Mouse (Mus musculus) forebrain, embryonic 12.5 days (tissue): Measurements from ENCODE around the gene Etl4. TPM values are rescaled to one million over a fixed set of nuclear protein-coding genes. Genes with fewer than 3 reads are reported as not detected.

Experiments
- ATAC-seq: fragments of 200-750 bp; cut with Nextera tagmentation; 2 replicates; pipeline ENCODE4 v1.8.0; 2017; ENCODE audit warnings: moderate TSS enrichment; ENCODE audit not compliant: low FRiP score
- H3K27ac ChIP-seq: fragments of 300-500 bp; sonication (generic); 2 replicates; pipeline ENCODE4 v1.5.1; 2016; ENCODE audit warnings: mild to moderate bottlenecking
- H3K27me3 ChIP-seq: fragments of 300-500 bp; sonication (generic); 2 replicates; pipeline ENCODE4 v1.6.1; 2016; ENCODE audit warnings: mild to moderate bottlenecking
- H3K36me3 ChIP-seq: fragments of 300-500 bp; sonication (generic); replicated peaks from 2 replicates; pipeline ENCODE4 v1.6.1; 2016; ENCODE audit warnings: mild to moderate bottlenecking
- H3K4me1 ChIP-seq: fragments of 300-500 bp; sonication (generic); 2 replicates; pipeline ENCODE4 v1.6.1; 2016
- H3K4me2 ChIP-seq: fragments of 300-500 bp; sonication (generic); 2 replicates; pipeline ENCODE4 v1.6.1; 2016; ENCODE audit warnings: mild to moderate bottlenecking, moderate library complexity
- H3K4me3 ChIP-seq: fragments of 300-500 bp; sonication (generic); replicated peaks from 2 replicates; pipeline ENCODE4 v1.5.1; 2016; ENCODE audit warnings: mild to moderate bottlenecking
- H3K9ac ChIP-seq: fragments of 300-500 bp; sonication (generic); 2 replicates; pipeline ENCODE4 v1.6.1; 2016; ENCODE audit warnings: mild to moderate bottlenecking
- H3K9me3 ChIP-seq: fragments of 300-500 bp; sonication (generic); 2 replicates; pipeline ENCODE4 v1.6.1; 2016
- WGBS: fragments of 180-500 bp; shearing (Covaris S2); methylation state at CpG from one replicate; pipeline ENCODE4 v1.1.7; 2016; 5-methylcytosine and 5-hydroxymethylcytosine counted together
- polyA plus RNA-seq: library from polyadenylated mRNA; unstranded; fragments of >200 nt; fragmentation: Nextera tagmentation; extraction: Ambion mirVana; gene quantifications from 2 replicates; pipeline ENCODE4 v1.2.1, GENCODE M21; 2016

Gene Etl4
- polyA plus RNA-seq, 1 experiment from 2014 or later: 30.3 TPM

DNA sequence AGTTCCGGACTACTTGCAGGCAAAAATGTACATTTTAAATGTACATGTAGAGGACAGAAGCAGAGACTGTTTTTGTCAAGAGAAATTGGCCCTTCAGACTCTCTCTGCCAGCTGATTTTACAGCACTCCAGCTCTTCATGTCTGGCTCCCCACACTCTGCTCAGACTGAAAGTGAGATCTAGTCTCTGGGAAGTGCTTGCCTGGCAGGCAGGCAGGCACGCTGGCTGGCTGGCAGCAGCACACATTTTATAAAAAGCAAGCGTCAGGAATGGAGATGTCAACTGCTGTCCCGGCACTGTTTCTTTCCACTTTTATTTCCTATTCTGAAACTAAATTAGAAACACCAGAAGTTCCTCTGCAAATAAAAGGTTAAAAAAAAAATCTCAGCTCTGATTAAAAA, 339.8 kb downstream of the Etl4 start:
- 78% methylated on average over 4 of the region's 4 CpGs for WGBS
- no peak for ATAC-seq

GRCm38 (mm10) chr2:20276124-20276523, 366.5 kb downstream of the Etl4 start:
- H3K27me3 ChIP-seq: no peaks in the 10 kb centered on the region
- H3K9me3 ChIP-seq: no peaks in the 10 kb centered on the region
- 0 out of 2 replicates have a peak, but pooled peaks have one; percentile 27 for ATAC-seq
- no peak overlapping the region for H3K27ac ChIP-seq
- H3K4me1 ChIP-seq: no peaks in the 10 kb centered on the region
- H3K36me3 ChIP-seq: no peaks in the 10 kb centered on the region
- H3K4me2 ChIP-seq: no peak overlapping the region
- 44% methylated on average over 2 of the region's 2 CpGs for WGBS
- H3K9ac ChIP-seq: no peak overlapping the region
- no peak overlapping the region for H3K4me3 ChIP-seq

More for the DNA sequence above, 339.8 kb downstream of the Etl4 start:
- Histone ChIP-seq H3K4me2 (no peak overlapping the region), H3K27ac (no peak overlapping the region), H3K9ac (no peak overlapping the region), H3K4me1 (0 out of 2 replicates have a peak, but pooled peaks cover 8% of the 10 kb centered on the region), H3K9me3 (no peaks in the 10 kb centered on the region), H3K27me3 (no peaks in the 10 kb centered on the region), H3K4me3 (no peak overlapping the region), H3K36me3 (no peaks in the 10 kb centered on the region)

- no peaks in the 10 kb centered on the region for H3K4me1 ChIP-seq
- no peak overlapping the region for H3K4me2 ChIP-seq
- no peaks in the 10 kb centered on the region for H3K27me3 ChIP-seq
- H3K9ac ChIP-seq: no peak overlapping the region
- no peaks in the 10 kb centered on the region for H3K9me3 ChIP-seq
- WGBS: 86% methylated on average over 2 of the region's 2 CpGs
- H3K27ac ChIP-seq: no peak overlapping the region
- H3K36me3 ChIP-seq: no peaks in the 10 kb centered on the region
- no peak overlapping the region for H3K4me3 ChIP-seq
- ATAC-seq: no peak
These were observed 372.3 kb downstream of the Etl4 start for GRCm38 (mm10) chr2:20281903-20282302.

GRCm38 (mm10) chr2:20284425-20284824, 374.8 kb downstream of the Etl4 start:
- H3K4me2 ChIP-seq: no peak overlapping the region
- 78% methylated on average over 2 of the region's 2 CpGs for WGBS

GRCm38 (mm10) chr2:20290982-20291740, 381.6 kb downstream of the Etl4 start:
- Histone ChIP-seq H3K36me3 (no peaks in the 10 kb centered on the region), H3K9ac (no peak overlapping the region), H3K27me3 (no peaks in the 10 kb centered on the region), H3K4me2 (no peak overlapping the region), H3K4me1 (no peaks in the 10 kb centered on the region), H3K27ac (no peak overlapping the region), H3K9me3 (no peaks in the 10 kb centered on the region), H3K4me3 (no peak overlapping the region)
- no peak for ATAC-seq
- 57% methylated on average over 4 of the region's 4 CpGs for WGBS

More at GRCm38 (mm10) chr2:20284425-20284824, 374.8 kb downstream of the Etl4 start:
- Histone ChIP-seq H3K4me3 (no peak overlapping the region), H3K9ac (no peak overlapping the region), H3K9me3 (no peaks in the 10 kb centered on the region), H3K27me3 (no peaks in the 10 kb centered on the region), H3K27ac (no peak overlapping the region), H3K36me3 (no peaks in the 10 kb centered on the region), H3K4me1 (no peaks in the 10 kb centered on the region)
- ATAC-seq: no peak

DNA sequence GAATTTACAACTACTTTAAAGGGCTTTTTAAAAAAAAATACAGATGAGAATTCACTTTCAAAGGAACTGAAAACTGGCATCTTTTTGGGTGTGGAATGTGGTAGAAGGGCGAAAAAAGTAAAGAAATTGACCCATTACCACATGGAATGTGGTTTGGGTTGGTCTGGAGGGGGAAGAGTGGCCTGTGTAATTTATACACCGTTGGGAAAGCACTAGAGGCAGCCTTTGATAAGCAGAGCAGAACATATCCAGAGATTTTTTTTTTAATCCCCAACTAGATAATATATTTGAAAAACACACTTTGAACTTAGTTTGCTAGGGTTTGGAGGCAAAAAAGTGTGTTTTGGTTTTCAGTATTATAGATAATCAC, 382.1 kb downstream of the Etl4 start:
- ATAC-seq: no peak
- WGBS: 53% methylated on average over 2 of the region's 2 CpGs
- no peak overlapping the region for H3K4me2 ChIP-seq
- no peak overlapping the region for H3K9ac ChIP-seq
- H3K27me3 ChIP-seq: no peaks in the 10 kb centered on the region
- H3K4me1 ChIP-seq: no peaks in the 10 kb centered on the region
- H3K4me3 ChIP-seq: no peak overlapping the region
- no peak overlapping the region for H3K27ac ChIP-seq
- H3K9me3 ChIP-seq: no peaks in the 10 kb centered on the region
- H3K36me3 ChIP-seq: no peaks in the 10 kb centered on the region

- Histone ChIP-seq H3K9me3 (no peaks in the 10 kb centered on the region), H3K4me3 (no peak overlapping the region), H3K4me2 (no peak overlapping the region), H3K36me3 (no peaks in the 10 kb centered on the region), H3K4me1 (no peaks in the 10 kb centered on the region), H3K27me3 (no peaks in the 10 kb centered on the region), H3K9ac (no peak overlapping the region), H3K27ac (no peak overlapping the region)
- no peak for ATAC-seq
- WGBS: 76% methylated on average over 8 of the region's 8 CpGs
These were observed 383.8 kb downstream of the Etl4 start for GRCm38 (mm10) chr2:20293336-20293735.

GRCm38 (mm10) chr2:20294596-20294995, 385.0 kb downstream of the Etl4 start:
- WGBS: 16% methylated on average over 4 of the region's 4 CpGs
- H3K4me2 ChIP-seq: no peak overlapping the region

DNA sequence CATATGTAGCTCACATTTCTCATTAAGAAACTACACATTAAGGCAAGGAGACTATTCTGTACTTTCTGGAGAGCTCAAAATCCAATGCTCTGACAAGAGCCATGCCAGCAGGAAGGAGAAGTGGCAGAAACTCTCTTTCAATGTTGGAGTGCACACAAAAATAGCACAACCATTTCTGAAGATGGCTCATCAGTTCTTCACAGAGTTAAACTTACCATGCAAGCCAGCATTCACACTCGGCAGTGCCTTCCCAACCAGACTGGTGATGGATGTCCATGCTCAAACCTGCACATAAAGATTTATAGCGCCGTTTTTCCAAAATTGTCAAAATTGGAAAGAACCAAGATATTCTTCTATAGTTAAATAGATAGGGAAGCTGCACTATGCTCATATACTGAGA, 392.9 kb downstream of the Etl4 start:
- H3K27me3 ChIP-seq: no peaks in the 10 kb centered on the region
- no peaks in the 10 kb centered on the region for H3K9me3 ChIP-seq
- no peaks in the 10 kb centered on the region for H3K4me1 ChIP-seq
- no peaks in the 10 kb centered on the region for H3K36me3 ChIP-seq
- ATAC-seq: no peak
- no peak overlapping the region for H3K27ac ChIP-seq
- H3K9ac ChIP-seq: no peak overlapping the region
- H3K4me3 ChIP-seq: no peak overlapping the region
- no peak overlapping the region for H3K4me2 ChIP-seq
- WGBS: 93% methylated on average over 3 of the region's 3 CpGs

More at GRCm38 (mm10) chr2:20294596-20294995, 385.0 kb downstream of the Etl4 start:
- Histone ChIP-seq H3K4me3 (no peak overlapping the region), H3K4me1 (no peaks in the 10 kb centered on the region), H3K9ac (no peak overlapping the region), H3K27ac (no peak overlapping the region), H3K36me3 (no peaks in the 10 kb centered on the region), H3K27me3 (no peaks in the 10 kb centered on the region), H3K9me3 (no peaks in the 10 kb centered on the region)
- no peak for ATAC-seq

DNA sequence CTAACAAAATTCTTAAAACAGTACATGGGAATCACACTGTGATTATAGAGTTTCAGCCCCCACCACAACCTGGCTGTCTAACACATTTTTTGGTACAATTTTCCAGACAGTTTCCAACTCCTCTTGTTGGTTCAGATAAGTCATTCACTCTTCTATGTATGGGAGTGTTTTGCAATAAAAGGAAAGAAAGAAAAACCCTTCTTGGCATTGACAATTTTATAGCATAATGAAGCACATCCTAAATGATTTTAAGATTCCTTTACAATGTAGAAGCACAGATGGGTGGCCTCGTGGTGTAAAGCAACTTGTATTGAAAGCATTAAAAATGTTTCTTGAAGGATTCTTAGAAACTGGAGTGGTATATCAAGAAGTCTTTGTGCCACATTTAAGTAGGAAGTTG, 415.4 kb downstream of the Etl4 start:
- ATAC-seq: no peak
- Histone ChIP-seq H3K4me2 (no peak overlapping the region), H3K9me3 (no peaks in the 10 kb centered on the region), H3K9ac (no peak overlapping the region), H3K36me3 (no peaks in the 10 kb centered on the region), H3K4me3 (no peak overlapping the region), H3K27me3 (no peaks in the 10 kb centered on the region), H3K4me1 (no peaks in the 10 kb centered on the region), H3K27ac (no peak overlapping the region)
- 61% methylated on average over 1 of the region's 1 CpGs for WGBS

DNA sequence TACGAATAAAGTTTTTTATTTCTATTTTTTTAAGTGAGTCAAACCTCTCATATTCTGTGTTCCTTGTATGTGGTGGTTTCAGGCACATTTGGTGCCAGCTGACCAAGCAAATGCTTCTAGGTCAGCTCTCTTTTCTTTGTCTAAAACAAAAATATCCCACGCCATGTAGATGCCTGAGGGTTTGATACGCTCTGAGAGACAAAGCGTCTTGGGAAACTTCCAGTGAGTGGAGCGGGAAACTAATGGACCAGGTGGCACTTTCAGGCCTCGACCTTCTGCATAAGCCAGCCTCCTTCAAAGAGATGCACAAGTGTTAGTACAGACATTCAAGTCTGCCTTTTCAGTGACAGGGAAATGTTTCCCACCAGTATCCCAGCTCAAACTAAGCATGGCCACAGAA, 426.6 kb downstream of the Etl4 start:
- H3K4me2 ChIP-seq: no peak overlapping the region
- H3K27ac ChIP-seq: no peak overlapping the region
- no peak overlapping the region for H3K4me3 ChIP-seq
- no peak overlapping the region for H3K9ac ChIP-seq
- H3K27me3 ChIP-seq: no peaks in the 10 kb centered on the region
- no peaks in the 10 kb centered on the region for H3K36me3 ChIP-seq
- no peak for ATAC-seq
- no peaks in the 10 kb centered on the region for H3K9me3 ChIP-seq
- peaks cover 11% of the 10 kb centered on the region for H3K4me1 ChIP-seq
- 81% methylated on average over 6 of the region's 6 CpGs for WGBS

DNA sequence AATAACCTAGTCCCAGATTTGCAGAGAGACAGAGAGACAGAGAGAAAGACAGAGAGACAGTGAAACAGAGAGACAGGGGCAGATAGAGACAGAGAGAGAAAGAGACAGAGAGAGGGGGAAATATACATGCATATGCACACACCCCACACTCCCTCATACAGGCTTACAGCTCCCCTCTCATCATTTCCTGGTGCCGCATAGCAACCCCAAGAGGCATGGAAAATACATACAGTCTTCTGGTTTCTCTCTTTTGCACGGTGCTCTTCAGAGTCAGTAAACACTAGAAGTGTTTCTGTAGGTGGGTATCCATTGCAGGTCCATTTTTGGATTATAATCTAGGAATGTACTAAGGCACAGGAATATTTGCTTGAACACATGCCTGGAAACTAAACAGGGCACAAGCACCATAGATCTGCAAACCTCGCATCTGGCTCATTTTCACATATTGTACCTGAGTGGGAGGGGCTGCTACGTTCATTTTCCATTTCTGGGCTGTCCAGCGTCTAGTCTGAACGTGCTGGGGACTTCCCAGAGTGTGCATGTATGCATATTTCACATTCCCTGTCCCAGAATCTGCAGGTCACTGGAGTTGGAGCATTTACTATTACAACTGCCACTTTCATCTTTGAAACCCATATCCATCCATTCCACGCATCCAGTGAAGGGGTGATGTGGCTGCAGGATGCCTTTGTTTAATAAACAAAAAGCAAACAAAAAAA, 429.6 kb downstream of the Etl4 start:
- H3K4me2 ChIP-seq: peak overlapping the region; percentile 48
- ATAC-seq: no peak

DNA sequence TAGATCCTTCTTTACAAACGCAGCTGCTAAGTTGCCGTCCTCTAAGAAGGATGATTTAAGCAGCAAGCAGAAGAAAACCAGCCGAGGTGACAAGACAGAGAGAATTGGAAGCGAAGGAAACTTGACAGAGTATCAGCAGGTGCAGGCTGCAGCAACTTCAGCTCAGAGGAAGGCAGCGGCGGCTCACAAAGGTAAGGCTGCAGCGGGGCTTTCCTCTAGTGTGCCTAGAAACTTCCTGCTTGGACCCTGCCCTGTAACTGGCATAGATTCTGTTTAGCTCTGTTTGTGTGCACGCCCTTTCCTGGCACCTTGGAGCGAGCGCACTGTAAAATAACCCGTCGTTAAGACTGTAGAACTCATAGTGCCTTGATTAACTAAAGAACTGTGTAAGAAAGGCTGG, 430.3 kb downstream of the Etl4 start:
- WGBS: 12% methylated on average over 12 of the region's 12 CpGs
- peak overlapping the region; percentile 48 for H3K4me2 ChIP-seq

More for the DNA sequence above, 429.6 kb downstream of the Etl4 start:
- no peaks in the 10 kb centered on the region for H3K36me3 ChIP-seq
- H3K4me1 ChIP-seq: peaks cover 11% of the 10 kb centered on the region
- no peaks in the 10 kb centered on the region for H3K27me3 ChIP-seq
- H3K9me3 ChIP-seq: no peaks in the 10 kb centered on the region
- 55% methylated on average over 7 of the region's 7 CpGs for WGBS
- peak overlapping the region; percentile 25 for H3K4me3 ChIP-seq
- H3K9ac ChIP-seq: no peak overlapping the region
- H3K27ac ChIP-seq: no peak overlapping the region

More for the DNA sequence above, 430.3 kb downstream of the Etl4 start:
- H3K4me3 ChIP-seq: peak overlapping the region; percentile 25
- H3K9me3 ChIP-seq: no peaks in the 10 kb centered on the region
- no peak overlapping the region for H3K27ac ChIP-seq
- ATAC-seq: peak; percentile 44; the same call in 1 of the 2 replicates
- H3K9ac ChIP-seq: no peak overlapping the region
- H3K36me3 ChIP-seq: no peaks in the 10 kb centered on the region
- H3K4me1 ChIP-seq: peaks cover 11% of the 10 kb centered on the region
- H3K27me3 ChIP-seq: no peaks in the 10 kb centered on the region
